Mouse (Mus musculus): ENCODE data around the gene Plekhm2.

The Plekhm2 gene

GRCm38 (mm10) chr4:141664799-141665198 lies at the start of gene Plekhm2:
TSS of gene Plekhm2 (minus strand) at chr4:141664899.
- no peak for DNase-seq (ENCODE audit: low spot score in 2 of 2)

DNA sequence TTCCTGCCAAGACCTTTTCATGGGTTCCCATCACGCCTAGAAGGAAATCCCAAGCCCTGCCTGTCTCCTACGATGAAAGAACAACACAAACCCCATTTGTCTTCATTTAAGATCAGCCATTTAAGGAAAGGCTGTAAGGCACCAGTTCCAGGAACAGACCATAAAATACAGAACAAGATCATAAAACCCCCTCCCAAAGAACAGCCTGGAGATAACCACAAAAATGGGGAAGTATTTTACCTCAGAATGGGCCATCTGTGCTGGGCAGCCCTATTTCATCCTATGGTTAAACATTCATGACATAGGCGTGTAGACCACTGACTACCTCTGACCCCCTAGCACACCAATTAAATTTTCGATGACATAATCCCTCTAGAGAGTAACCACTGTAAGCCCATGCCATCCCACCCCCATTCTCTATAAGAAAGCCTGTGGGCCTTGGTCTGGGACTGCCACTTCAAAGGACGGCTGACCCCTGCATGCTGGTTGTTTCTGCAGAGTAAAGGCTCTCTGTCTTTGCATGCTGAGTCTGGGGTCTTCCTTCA lies 49.0 kb upstream of the Plekhm2 start:
- no peak for DNase-seq (ENCODE audit: low spot score in 2 of 2)

DNA sequence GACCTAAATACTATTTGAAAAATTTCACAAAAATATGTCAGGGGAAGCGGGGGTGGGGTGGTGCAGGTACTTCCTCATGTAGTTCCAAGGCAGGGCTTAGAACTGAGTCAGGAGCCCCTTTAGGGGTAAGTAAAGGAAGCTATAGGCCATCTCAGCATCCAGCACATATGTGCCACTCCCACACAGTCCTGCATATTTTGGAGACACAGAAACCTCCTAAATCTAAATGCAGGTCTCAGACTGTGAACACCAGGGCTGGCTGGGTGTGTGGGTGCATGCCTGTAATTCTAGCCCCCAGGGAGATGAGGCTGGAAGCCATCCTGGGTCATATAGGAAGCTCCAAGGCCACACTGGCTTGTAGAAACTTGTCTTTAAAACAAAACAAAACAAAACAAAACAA lies 46.6 kb upstream of the Plekhm2 start:
- DNase-seq (ENCODE audit: low spot score in 2 of 2): no peak

DNA sequence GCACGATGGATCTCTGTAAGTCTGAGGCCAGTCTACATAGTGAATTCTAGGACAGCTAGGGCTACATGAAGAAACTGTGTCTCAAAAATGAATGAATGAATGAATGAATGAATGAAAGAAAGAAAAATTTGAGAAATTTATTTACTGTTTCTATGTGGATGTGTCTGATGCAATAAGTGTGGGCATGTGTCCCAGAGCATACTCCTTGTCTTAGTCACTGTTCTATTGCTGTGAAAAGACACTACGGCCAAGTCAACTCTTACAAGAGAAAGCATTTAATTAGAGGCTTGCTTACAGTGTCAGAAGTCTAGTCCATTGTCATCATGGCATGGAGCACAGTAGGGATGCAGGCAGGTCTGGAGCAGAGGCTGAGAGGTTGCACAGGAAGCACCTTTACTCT lies 44.3 kb upstream of the Plekhm2 start:
- DNase-seq (ENCODE audit: low spot score in 2 of 2): no peak

- no peak for DNase-seq (ENCODE audit: low spot score in 2 of 2)
Measured at GRCm38 (mm10) chr4:141708005-141708404, 43.3 kb upstream of the Plekhm2 start.

GRCm38 (mm10) chr4:141705331-141705730 lies 40.6 kb upstream of the Plekhm2 start:
- DNase-seq (ENCODE audit: low spot score in 2 of 2): no peak

GRCm38 (mm10) chr4:141704625-141705024 lies 39.9 kb upstream of the Plekhm2 start:
- DNase-seq (ENCODE audit: low spot score in 2 of 2): no peak

- DNase-seq (ENCODE audit: low spot score in 2 of 2): no peak
Measured at GRCm38 (mm10) chr4:141694719-141695118, 30.0 kb upstream of the Plekhm2 start.

GRCm38 (mm10) chr4:141688505-141688904 lies 23.8 kb upstream of the Plekhm2 start:
- DNase-seq (ENCODE audit: low spot score in 2 of 2): no peak

- no peak for DNase-seq (ENCODE audit: low spot score in 2 of 2)
Measured at GRCm38 (mm10) chr4:141686525-141686924, 21.8 kb upstream of the Plekhm2 start.

GRCm38 (mm10) chr4:141686093-141686492 lies 21.4 kb upstream of the Plekhm2 start:
- DNase-seq (ENCODE audit: low spot score in 2 of 2): no peak

DNA sequence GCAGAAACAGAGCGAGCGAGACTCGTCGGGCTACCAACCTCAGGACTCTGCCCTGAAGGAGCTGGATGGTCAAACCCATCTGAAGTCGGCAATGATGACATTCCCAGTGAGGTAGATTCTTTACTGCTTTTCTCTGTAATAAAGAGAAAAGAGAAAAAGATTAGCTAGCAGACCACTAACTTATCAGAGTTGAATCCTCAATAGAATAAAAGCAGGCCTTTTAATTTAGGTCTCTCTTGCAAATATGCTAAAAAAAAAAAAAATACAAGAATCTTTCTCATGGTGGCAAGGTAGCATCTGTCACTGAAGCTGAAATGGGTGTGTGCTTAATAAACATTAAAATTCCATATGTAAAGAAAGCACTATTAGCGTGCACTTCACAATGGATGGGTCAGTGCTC lies 20.8 kb upstream of the Plekhm2 start, which contains the start of gene Rsc1a1:
TSS of gene Rsc1a1 (minus strand) at position 101 of the 400 bp plus-strand sequence.
- DNase-seq (ENCODE audit: low spot score in 2 of 2): no peak

DNA sequence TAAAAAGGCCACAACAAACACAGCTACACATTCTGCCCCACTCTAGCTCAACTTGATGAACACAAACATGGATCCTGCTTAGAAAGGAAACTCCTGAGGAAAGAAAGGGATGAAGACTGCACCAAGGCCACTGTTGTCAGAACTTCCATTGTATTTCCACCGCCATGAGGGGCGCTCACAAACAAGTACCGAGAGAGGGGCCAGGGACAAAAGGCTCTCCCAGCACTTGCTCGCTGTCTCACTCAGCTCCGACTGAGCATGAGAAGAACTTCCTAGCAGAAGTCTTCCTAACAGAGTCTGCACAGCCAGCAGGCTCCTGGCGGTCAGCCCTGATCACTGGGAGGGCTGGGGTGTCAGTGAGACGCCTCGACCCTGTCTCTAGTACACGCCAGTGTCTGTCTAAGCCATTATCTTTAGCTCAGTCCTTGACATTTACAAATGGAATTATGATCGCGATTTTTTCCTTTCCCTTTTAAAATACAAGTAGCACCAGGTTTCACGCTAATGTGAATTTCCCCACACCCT lies 18.1 kb upstream of the Plekhm2 start:
- no peak for DNase-seq (ENCODE audit: low spot score in 2 of 2)

DNA sequence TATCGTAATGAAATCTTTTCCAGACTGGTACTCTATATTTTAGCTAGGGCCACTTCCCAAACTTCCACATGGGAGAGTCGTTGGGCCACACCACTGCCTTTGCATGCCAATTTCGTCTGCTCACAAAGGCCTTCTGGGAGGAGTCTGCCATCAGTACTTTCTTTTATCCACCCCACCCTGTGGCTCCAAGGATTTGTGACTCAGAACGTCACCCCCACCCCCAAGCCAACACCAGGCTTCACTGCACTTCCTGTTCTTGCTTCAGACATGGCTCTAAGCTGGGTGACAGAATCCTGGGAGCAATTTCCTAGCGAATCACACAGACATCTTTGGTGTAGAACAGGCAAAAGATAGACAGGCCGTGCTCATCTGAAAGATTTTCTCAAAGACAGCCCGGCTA lies 17.1 kb upstream of the Plekhm2 start:
- no peak for DNase-seq (ENCODE audit: low spot score in 2 of 2)

GRCm38 (mm10) chr4:141680892-141681291 lies 16.2 kb upstream of the Plekhm2 start:
- DNase-seq (ENCODE audit: low spot score in 2 of 2): no peak

GRCm38 (mm10) chr4:141679016-141679415 lies 14.3 kb upstream of the Plekhm2 start:
- DNase-seq (ENCODE audit: low spot score in 2 of 2): no peak

GRCm38 (mm10) chr4:141676462-141676979 lies 11.8 kb upstream of the Plekhm2 start:
- DNase-seq (ENCODE audit: low spot score in 2 of 2): no peak

GRCm38 (mm10) chr4:141672325-141672724 lies 7.6 kb upstream of the Plekhm2 start:
- DNase-seq (ENCODE audit: low spot score in 2 of 2): no peak

DNA sequence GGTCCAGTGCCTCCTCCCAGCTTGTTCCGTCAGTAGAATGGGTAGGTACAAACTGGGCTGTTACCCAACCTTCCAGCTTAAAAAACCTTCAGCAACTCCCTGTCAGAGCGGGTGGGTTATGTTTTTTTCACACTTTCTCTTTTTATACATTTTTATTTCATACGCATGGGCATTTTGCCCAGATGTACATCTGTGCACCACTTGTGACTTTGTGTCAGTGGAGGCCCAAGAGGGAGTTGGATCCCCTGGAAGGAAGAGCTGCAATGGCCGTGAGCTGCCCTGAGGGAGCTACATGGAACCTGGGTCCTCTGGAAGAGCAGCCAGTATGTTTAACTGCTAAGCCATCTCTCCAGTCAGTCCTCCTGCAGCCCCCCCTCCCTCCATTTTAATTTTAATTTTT lies 6.7 kb upstream of the Plekhm2 start:
- no peak for DNase-seq (ENCODE audit: low spot score in 2 of 2)

GRCm38 (mm10) chr4:141669898-141670712 lies 5.4 kb upstream of the Plekhm2 start:
- no peak for DNase-seq (ENCODE audit: low spot score in 2 of 2)

DNA sequence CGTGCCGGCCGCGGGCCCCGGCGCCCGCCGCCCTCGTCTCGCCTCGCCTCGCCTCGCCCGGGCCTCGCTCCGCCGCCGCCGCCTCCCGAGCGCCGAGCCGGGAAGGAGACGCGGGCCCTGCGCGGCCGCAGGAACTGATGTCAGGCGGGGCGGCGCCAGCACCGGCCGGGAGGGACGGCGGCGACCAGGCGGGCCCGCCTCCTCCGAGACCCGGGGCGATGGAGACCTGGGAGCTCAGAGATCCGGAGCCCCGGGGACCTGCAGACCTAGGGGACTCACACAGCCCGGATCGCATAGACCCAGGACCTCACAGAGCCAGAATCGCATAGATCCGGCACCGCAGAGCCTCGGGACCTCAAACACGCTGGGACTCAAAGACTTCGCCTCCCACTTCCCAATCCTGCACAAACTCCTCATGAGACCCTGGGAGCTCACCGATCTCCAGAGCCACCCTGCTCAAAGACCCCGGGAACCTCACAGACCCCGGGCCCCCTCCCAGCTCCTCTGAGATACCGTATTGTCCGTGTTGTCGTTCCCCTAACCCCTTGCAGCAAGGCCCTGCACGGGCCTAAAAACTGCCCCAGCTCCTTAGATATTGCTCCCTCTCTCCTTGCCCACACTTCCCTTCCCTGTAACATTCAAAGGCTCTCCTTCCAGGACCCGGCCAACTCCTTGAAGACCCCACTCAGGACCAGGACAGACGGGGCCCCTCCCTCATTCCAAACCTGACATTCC lies 521 bp downstream of the Plekhm2 start:
- DNase-seq (ENCODE audit: low spot score in 2 of 2): peak; percentile 54 to 65

Measured in spleen, postnatal 14 days (tissue).